Mouse (Mus musculus) embryo, embryonic 10.5 days (tissue): ENCODE measurements around the gene Slc22a12.
A peak's percentile ranks its signal among the peaks of the same experiment; 100 is the strongest.

Experiments used
- DNase-seq: peaks from one replicate; pipeline ENCODE4 v3.0.0-alpha.2; 2015; ENCODE audit warnings: low spot score

The Slc22a12 gene

DNA sequence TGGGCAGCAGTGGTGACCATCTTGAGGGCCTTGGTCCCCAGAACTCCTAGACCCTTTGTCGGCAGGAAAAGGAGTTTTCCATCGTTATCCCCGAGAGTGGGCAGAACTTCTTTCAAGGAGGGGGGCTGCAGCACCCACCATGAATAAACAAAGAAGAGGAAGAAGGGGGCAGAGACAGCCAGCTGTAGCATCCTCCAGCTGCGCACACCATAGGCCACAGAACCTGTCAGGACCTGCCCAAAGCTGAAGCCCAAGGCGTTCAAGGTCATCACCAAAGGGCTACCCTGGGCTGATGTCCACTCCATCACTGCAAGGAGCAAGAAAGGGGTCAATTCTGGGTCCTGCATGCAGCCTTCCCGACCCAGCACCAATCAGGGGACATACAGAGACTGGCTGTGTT is 2.6 kb downstream of the Slc22a12 start:
- DNase-seq = no peak

DNA sequence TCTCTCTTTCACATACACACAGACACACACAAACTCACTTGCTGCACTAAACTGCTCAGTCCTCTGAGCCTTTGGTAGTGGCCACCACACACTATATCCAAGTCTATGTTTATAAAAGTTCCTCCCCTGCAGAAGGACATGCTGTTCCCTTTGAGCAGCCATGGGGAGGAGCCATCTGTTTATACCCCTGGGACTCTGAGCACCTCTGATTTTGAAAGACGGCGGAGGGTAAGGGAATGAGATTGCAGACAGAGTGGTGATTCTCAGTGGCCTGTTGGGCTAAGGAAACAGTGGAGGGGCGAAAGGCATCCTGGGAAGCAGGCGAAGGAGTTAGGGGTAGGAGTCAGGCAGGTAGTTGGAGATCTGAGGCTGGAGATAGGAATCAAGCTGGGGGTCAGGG is 3.2 kb downstream of the Slc22a12 start:
- no peak for DNase-seq

GRCm38 (mm10) chr19:6538546-6538945 is 4.3 kb downstream of the Slc22a12 start:
- DNase-seq = no peak

GRCm38 (mm10) chr19:6537526-6537925 is 5.3 kb downstream of the Slc22a12 start:
- no peak for DNase-seq

GRCm38 (mm10) chr19:6536696-6537095 is 6.1 kb downstream of the Slc22a12 start:
- no peak for DNase-seq

DNA sequence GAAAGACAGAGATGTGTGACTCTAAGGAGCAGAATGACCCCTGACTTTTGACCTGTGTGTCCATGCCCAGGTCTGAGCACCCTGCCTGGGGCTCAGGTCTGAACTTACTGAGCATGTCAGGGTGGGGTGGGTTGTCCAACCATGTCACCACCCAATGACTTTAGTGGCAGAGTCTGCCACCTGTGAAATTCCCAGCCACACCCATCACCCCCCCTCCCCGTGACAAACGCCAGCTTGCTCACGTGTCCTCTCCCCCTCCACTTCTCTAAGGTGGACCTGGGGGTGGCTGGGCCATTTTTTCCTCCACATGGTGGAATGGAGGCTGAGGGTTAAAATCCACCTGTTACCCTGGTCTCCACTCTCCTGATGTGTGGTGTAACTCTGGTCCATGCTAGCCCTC is 6.6 kb downstream of the Slc22a12 start:
- DNase-seq = no peak

- peak; percentile 45 for DNase-seq
These were observed 8.8 kb downstream of the Slc22a12 start for GRCm38 (mm10) chr19:6534118-6534415.

DNA sequence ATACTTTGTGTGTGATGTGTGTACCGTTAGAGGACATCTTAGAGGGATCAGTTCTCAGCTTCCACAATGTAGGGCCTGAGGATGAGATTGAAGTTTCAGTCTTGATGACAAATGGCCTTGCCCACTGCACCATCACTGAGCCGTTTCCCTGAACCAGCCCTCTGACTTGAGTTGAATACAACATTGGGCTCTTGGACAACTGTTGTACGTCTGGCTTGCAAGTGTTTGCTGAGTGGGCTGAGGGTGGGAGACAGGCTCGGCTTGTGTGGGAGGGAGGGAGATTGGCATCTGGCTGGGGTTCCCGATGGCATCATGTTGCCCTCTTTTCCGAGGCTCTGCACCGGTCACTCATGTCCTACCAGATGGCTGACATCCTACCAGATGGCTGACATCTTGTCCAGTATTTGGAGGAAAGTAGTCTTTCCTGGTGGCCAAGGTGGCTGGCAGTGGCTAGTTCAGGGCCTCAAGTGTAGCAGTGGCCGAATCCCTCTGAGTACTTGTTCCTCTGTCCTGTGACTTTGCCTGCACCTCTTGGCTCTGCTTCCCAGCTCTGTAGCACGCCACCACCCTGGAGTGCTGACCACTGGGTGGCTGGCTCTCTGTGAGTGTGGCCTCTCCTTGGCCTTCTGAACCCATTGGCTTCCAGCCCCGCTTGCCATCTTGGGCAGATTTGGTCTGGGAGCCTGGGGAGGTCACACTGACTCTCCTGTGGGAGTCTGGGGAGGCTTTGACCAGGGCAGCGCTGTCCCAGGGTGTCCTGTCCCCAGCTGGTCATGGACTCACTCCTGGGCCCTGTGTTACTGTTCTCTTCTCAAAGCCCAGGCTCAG is 9.3 kb downstream of the Slc22a12 start:
- DNase-seq = no peak

DNA sequence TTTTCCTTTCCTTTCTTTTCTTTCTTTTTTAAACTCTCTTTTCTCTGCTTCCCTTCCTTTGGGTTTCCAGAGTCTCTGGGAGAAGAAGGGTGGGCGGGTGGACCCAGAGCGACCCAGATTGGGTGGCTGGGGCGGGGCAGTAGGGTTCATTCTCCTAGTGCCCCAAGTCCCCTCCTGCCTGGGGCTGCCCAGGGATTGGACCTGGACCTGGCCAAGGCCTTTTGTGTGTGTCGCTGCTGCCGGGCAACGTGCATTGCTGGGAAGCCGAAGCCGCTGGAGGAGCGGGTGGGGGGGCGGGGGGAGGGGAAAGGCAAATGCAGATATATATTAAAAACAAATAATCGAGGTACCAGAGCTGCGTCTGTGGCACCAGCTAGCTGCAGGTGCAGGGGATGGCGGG is 10.2 kb downstream of the Slc22a12 start:
- peak; percentile 60 for DNase-seq

DNA sequence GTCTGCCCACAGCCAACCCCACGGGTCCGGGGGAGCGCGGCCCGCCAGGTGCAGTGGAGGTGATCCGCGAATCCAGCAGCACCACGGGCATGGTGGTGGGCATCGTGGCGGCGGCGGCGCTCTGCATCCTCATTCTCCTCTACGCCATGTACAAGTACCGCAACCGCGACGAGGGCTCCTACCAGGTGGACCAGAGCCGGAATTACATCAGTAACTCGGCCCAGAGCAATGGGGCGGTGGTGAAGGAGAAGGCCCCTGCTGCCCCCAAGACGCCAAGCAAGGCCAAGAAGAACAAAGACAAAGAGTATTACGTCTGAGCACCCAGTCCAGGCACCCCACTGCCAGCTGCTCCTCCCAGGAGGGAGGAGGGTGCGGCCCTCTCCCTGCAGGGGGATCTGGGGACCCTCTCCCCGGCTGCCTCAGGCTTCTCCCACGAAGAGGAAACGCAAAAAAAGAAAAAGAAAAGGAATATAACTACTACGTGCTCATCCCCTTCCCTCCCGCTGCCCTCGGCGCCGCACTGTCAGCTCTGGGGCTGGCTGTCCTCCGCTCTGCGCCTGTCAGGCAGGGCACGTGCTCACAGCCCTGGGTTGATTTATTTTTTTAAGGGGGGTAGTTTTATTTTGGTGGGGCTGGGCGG is 10.9 kb downstream of the Slc22a12 start:
- DNase-seq = peak; percentile 69

- peak; percentile 72 for DNase-seq
These were observed 11.7 kb downstream of the Slc22a12 start for GRCm38 (mm10) chr19:6531011-6531631.

- DNase-seq = peak; percentile 61
These were observed 12.5 kb downstream of the Slc22a12 start for GRCm38 (mm10) chr19:6530359-6530758.

DNA sequence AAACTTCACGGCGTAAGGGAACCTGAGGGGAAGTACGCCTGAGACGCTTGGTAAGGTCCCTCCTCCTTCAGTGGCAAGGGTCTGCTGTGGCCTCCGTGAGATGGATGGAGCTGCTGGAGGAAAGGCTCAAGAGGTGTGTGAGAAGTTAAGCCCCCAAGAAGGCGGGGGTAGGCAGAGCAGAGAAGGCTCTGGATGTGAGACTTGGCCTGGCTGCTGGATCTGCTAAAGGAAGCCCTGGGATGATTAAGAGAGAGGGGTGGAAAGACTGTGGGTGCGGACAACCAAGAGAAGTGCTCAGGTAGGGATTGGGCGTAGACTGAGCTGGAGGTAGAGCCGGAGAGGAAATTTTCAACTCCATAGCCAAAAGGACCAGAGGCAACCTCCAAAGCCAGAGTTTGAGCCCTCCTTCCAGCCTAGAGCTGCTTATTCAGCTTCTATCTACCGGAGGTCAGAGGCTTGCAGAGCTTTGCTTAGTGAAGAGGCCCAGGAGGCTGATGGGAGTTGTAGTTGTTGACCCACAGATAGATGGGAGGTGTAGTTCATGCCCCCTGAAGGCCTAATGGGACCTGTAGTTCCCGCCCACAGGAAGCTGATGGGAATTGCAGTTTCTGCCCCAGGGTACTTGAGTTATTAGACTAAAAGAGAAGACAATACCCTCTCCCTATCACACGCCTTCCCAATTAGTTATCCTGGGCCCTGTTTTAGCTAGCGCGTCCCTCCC is 13.4 kb downstream of the Slc22a12 start:
- peak; percentile 90 for DNase-seq

DNA sequence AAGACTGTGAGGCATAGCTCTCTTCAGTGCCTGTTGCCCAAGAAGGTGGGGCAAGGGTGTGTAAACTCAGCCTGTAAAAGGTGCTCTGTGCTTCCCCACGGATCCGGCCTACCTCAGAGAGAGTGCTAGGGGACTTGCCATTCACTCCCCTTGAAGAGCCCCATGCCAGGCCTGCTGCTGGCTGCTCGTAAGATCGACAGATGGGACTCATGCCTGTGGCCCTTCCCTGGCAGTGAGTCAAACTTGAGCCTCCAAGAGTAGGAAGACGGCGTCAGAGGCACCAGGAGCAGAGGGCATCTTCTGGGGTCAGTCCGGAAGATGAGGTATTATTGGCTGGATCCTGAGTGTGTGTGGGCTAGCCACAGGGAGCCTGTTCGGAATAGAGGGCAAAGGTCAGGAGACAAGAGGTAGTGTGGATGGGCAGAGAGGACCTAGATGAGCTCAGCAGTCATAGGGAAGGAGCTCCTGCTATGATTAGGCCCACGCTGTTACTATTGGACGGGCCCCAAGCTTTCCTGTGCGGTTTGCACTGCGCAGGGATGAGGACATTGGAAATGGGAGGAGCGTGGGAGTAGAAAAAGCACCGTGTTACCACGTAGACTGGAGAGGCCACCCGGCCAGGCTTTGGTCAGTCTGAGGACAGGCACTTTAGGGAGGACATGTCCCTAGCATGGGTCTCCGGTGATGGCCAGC is 14.8 kb downstream of the Slc22a12 start:
- DNase-seq = no peak

DNA sequence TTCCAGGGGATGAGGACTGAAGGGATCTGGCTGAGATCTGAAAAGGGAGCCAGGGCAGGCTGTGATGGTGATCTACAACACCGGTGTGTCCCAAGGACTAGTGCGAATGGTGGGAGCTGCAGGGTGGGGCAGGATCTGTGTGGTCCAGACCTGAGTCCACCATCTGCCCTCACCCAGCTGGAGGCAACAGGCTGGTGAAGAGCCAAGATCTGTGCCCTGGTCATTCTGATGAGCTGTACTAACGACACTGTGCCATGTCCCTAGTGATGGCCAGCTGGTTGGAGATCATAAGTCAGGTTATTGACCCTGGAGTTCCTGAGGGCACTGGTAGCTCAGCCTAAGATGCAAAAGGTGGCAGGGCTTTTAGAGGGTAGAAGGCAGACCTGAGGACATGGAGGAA is 15.4 kb downstream of the Slc22a12 start:
- no peak for DNase-seq

- DNase-seq = no peak
These were observed 16.8 kb downstream of the Slc22a12 start for GRCm38 (mm10) chr19:6526010-6526409.

DNA sequence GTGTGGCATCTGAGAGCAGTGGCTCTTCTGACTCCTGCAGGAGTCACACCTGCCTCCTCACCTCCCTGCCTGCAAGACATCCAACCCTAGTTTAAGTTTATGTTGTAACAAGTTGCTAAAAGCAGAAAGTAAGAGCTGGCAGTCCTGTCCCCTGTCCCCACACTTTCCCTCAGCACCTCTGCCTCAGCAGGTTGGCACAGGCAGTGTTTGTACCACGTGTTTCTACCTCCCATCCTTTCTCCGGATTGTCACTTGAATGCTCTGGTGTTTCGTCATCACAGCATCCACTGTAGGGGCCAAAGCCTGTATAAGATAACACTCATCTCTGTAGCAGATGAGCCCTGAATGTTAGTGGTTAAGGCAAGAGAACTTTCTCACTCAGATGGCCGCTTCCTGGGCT is 17.8 kb downstream of the Slc22a12 start:
- DNase-seq = no peak

GRCm38 (mm10) chr19:6522289-6522688 is 20.5 kb downstream of the Slc22a12 start:
- DNase-seq = no peak

DNA sequence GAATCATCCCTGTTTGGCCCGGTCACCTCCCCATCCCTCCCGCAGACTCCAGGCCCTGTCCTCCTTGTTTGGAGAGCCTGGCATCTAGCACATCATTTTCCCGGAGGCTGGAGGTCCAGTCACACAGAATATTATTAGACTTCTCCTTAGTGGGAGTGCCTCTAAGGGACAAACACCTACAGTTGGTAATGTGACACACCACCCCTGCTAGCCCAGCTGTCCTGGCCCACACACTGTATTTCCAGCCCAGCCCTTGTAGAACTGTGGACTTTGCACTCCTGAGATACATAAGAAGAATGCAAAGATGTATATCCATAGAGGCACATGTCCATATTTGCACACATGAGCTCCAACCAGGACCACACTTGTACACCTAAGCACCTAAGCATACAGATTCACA is 21.2 kb downstream of the Slc22a12 start:
- DNase-seq = no peak

GRCm38 (mm10) chr19:6519483-6519882 is 23.3 kb downstream of the Slc22a12 start:
- peak; percentile 57 for DNase-seq

- peak; percentile 81 for DNase-seq
These were observed 24.2 kb downstream of the Slc22a12 start for GRCm38 (mm10) chr19:6518601-6519000.

- DNase-seq = no peak
These were observed 26.7 kb downstream of the Slc22a12 start for GRCm38 (mm10) chr19:6516153-6516552.
